Mouse (Mus musculus): ENCODE results near the gene Cspg5. TPM values are rescaled to one million over a fixed set of nuclear protein-coding genes. Genes with fewer than 3 reads are reported as not detected.
A peak's percentile ranks its signal among the peaks of the same experiment; 100 is the strongest.

The Cspg5 gene
- total RNA-seq (2021) = 100 to 1,000 TPM; 410 to 459 TPM
- long read RNA-seq, transcript Cspg5-205 (4 exons, 2,107 nt) = minor isoform, 14 of 220 reads
- long read RNA-seq, transcript Cspg5-202 (5 exons, 3,790 nt) = major isoform, 154 of 220 reads
- long read RNA-seq, transcript Cspg5-201 (5 exons, 3,870 nt) = minor isoform, 10 of 220 reads
- long read RNA-seq, partial matches to known transcripts = 28 of 220 reads
- long read RNA-seq, other reads (novel, unspliced or antisense) = 11 of 220 reads

- no peak for DNase-seq (ENCODE audit: low spot score in 2 of 2)
These were observed at the start of gene Cspg5 for GRCm38 (mm10) chr9:110243221-110243833. Cspg5 (plus strand) TSS chr9:110243783.

GRCm38 (mm10) chr9:110199870-110200269 lies 43.7 kb upstream of the Cspg5 start:
- DNase-seq (ENCODE audit: low spot score in 2 of 2) = no peak

- peak; percentile 54 to 55 for DNase-seq (ENCODE audit: low spot score in 2 of 2)
These were observed 37.8 kb upstream of the Cspg5 start for GRCm38 (mm10) chr9:110205526-110206404.

GRCm38 (mm10) chr9:110206437-110206836 lies 37.1 kb upstream of the Cspg5 start:
- no peak for DNase-seq (ENCODE audit: low spot score in 2 of 2)

- no peak for DNase-seq (ENCODE audit: low spot score in 2 of 2)
These were observed 35.3 kb upstream of the Cspg5 start for GRCm38 (mm10) chr9:110208265-110208664.

GRCm38 (mm10) chr9:110208967-110209366 lies 34.6 kb upstream of the Cspg5 start:
- DNase-seq (ENCODE audit: low spot score in 2 of 2) = no peak

- DNase-seq (ENCODE audit: low spot score in 2 of 2) = no peak
These were observed 19.3 kb upstream of the Cspg5 start for GRCm38 (mm10) chr9:110224273-110224672.

- no peak for DNase-seq (ENCODE audit: low spot score in 2 of 2)
These were observed 17.4 kb upstream of the Cspg5 start for GRCm38 (mm10) chr9:110226191-110226590.

- DNase-seq (ENCODE audit: low spot score in 2 of 2) = no peak
These were observed 14.9 kb upstream of the Cspg5 start for GRCm38 (mm10) chr9:110228671-110229070.

- no peak for DNase-seq (ENCODE audit: low spot score in 2 of 2)
These were observed 14.5 kb upstream of the Cspg5 start for GRCm38 (mm10) chr9:110229112-110229511.

- DNase-seq (ENCODE audit: low spot score in 2 of 2) = no peak
These were observed 13.9 kb upstream of the Cspg5 start for GRCm38 (mm10) chr9:110229566-110230248.

GRCm38 (mm10) chr9:110230395-110231071 lies 13.1 kb upstream of the Cspg5 start:
- no peak for DNase-seq (ENCODE audit: low spot score in 2 of 2)

GRCm38 (mm10) chr9:110234962-110235361 lies 8.6 kb upstream of the Cspg5 start:
- DNase-seq (ENCODE audit: low spot score in 2 of 2) = no peak

- no peak for DNase-seq (ENCODE audit: low spot score in 2 of 2)
These were observed 945 bp downstream of the Cspg5 start for GRCm38 (mm10) chr9:110244567-110244888.

GRCm38 (mm10) chr9:110244889-110245589 lies 1.5 kb downstream of the Cspg5 start:
- DNase-seq (ENCODE audit: low spot score in 2 of 2) = peak; percentile 76 to 82

- DNase-seq (ENCODE audit: low spot score in 2 of 2) = peak; percentile 77 to 83
These were observed 2.2 kb downstream of the Cspg5 start for GRCm38 (mm10) chr9:110245590-110246320.

GRCm38 (mm10) chr9:110246321-110246640 lies 2.7 kb downstream of the Cspg5 start:
- DNase-seq (ENCODE audit: low spot score in 2 of 2) = no peak

GRCm38 (mm10) chr9:110247049-110247448 lies 3.5 kb downstream of the Cspg5 start:
- no peak for DNase-seq (ENCODE audit: low spot score in 2 of 2)

- DNase-seq (ENCODE audit: low spot score in 2 of 2) = no peak
These were observed 5.3 kb downstream of the Cspg5 start for GRCm38 (mm10) chr9:110248861-110249260.

Measured in layer of hippocampus, postnatal 10 days (tissue).